Mouse (Mus musculus): ENCODE results near the gene Ptges3.
"Not testable (repeated sequence)": the region's sequence is repeated elsewhere in the genome, so short reads cannot be mapped to it uniquely, and the experiment has no call there.

The Ptges3 gene

GRCm38 (mm10) chr10:128059207-128059981 is 640 bp downstream of the Ptges3 start:
- peak; percentile 68 for DNase-seq

- no peak for DNase-seq
Measured at GRCm38 (mm10) chr10:128061109-128061508, 2.4 kb downstream of the Ptges3 start.

DNA sequence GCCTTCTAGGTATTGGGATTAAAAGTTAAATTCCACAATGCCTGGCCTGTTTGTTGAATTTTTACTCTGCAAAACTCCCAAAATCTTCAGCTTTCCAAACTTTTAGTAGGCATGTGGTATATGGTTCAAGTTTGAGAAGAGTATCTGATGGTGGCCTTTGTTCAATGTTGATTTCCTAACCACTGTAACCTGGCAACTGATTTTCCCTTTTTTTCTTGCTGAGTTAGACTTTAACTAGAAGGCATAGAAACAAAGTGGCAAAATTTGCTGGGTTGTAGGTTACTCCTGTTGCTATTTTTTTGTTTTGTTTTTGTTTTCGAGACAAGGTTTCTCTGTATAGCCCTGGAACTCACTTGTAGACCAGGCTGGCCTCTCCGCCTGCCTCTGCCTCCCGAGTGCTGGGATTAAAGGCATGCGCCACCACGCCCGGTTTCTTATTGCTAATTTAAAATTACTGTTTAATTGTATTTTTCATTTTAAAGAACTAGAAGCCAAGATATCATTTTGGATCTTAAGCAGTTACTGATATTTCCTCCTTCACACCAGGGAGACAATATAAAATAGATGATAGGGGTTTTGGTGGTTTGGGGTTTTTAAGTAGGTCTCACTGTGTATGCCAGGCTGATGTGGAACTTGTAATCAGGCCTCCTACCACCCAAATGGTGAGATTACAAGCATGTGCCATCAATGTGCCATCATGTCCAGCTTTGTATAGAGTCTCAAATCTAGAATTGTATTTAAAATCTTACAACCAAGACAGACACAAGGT is 3.7 kb downstream of the Ptges3 start:
- DNase-seq: no peak

- DNase-seq: no peak
Measured at GRCm38 (mm10) chr10:128066072-128066471, 7.3 kb downstream of the Ptges3 start.

DNA sequence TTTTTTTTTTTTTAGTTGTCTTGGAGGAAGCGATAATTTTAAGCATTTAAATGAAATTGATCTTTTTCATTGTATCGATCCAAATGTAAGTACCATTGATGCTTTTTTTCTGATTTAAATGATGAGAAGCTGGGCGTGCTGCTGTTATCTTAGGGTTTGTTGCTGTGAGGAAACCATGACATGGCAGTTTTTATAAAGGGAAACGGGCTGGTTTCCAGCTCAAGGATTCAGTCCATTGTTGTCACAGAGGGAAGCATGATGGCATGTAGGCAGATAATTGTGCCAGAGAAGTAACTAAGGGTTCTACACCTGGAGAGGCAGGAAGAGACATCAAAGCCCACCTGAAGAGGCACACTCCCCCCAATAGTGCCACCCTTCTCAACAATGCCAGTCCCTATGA is 10.4 kb downstream of the Ptges3 start:
- DNase-seq: no peak

- not testable (repeated sequence) for DNase-seq
Measured at GRCm38 (mm10) chr10:128070432-128070831, 11.7 kb downstream of the Ptges3 start.

GRCm38 (mm10) chr10:128078269-128078668 is 19.5 kb downstream of the Ptges3 start:
- DNase-seq: not testable (repeated sequence)

DNA sequence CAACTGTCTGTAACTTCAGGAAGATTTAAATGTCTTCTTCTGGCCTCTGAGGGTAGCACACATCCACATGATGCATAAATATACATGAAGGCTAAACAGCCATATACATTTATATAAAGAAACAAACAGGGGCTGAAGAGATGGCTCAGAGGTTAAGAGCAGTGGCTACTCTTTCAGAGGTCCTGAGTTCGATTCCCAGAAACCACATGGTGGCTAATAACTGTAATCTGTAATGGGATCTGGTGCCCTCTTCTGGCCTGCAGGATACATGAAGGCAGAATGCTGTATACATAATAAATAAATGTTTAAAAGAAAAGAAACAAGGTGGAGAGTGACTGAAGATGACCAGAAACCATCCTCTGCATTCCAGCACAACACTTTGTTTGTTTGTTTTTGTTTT is 21.7 kb downstream of the Ptges3 start:
- no peak for DNase-seq

DNA sequence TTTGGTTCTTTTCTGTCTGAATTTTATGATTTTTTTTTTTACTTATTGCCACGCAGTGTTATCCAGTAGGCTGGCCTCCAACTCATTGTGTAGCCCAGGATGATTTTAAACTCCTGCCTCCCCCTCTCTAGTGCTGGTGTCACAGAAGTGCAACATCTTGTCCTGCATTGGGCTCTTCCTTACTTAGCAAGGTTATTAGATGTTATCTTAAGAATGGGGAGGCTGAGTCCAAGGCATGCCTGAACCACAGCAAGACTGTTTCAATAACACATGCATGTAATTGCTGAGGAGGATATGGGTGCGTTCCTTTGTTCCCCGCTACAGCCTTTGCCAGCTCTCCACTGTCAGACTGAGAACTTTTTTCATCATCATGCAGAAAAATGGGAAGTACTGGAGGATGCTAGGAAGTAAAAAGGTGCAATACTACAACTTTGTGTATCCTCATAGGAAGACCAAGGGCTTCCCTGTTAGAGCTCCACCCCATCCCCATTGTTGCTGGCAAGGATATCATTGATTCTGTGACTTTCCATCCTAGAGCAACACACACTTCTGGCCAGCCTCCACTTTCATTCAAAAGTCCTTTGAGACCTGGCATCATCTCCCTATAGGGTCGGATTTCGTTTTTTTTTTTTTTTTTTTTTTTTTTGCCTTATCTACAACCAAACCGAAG is 23.2 kb downstream of the Ptges3 start:
- no peak for DNase-seq

DNA sequence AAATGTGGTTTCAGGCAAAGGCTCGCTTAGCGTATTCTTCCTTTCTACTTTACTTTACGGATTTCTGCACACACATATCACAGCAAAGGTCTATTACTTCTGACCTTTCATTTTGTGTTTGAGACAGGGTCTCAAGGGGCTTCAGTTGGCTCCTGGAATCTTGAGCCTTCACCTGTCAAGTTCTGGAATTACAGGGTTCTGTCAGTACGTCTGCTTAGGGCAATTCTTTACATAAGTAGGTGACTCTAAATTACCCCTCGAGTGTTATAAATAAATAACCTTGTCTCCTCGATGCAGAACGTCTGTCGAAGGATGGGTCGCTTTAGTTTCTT is 23.7 kb downstream of the Ptges3 start:
- DNase-seq: no peak

DNA sequence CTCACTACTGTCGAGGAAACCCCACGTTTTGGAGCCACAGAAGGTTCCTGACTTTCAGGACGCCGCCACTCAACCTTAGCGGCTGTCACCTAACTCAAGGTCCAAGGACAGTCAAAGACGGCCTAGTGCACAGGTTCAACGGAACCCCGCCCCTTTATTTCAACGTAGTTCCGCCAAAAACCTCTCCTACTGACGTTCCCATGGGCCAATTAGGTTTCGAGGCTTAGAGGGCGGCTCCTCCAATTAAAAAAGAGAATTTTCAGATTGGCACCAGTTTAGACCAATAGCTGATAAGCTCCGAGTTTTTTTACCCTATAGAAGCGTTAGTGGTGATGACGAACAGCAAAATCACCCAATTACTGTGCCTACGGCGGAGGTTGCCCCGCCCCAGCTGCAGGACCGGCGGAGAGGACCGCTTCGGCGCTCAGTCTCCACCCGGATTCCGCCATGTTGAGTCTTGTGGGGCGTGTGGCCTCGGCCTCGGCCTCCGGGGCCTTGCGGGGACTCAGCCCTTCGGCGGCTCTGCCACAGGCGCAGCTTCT is 24.2 kb downstream of the Ptges3 start, which contains the start of gene Atp5b:
Atp5b (plus strand) TSS at position 394 of the 542 bp plus-strand sequence.
- DNase-seq: peak; percentile 98

DNA sequence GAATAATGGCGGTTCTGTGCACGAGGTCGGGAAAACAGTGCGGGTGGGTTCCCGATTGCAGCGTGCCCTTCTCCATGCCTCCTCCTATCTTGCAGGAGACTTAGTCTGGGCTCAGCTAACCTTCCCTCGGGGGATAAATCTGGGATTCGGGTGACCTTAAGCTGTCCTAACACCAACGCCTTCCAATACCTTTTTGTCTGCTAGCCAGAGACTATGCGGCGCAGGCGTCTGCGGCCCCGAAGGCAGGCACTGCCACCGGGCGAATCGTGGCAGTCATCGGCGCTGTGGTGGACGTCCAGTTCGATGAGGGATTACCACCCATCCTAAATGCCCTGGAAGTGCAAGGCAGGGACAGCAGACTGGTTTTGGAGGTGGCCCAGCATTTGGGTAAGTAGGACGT is 24.9 kb downstream of the Ptges3 start:
- no peak for DNase-seq

- no peak for DNase-seq
Measured at GRCm38 (mm10) chr10:128084160-128084559, 25.4 kb downstream of the Ptges3 start.

DNA sequence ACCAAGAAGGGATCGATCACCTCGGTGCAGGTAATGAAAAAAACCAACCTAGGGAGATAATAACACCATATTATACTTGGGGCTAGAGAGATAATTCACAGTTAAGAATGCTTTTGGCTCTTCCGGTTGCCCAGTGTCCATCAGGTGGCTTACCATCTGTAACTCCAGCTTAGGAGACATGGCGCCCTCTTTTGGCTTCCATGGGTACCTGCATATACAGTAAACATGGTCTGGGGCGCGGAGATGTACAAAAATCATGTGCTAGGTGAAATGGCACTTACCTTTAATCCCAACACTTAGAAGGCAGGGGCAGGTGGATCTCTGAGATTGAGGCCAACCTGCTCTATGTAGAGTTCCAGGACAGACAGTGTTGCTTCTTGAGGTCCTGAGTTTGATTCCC is 27.6 kb downstream of the Ptges3 start:
- peak; percentile 60 for DNase-seq

DNA sequence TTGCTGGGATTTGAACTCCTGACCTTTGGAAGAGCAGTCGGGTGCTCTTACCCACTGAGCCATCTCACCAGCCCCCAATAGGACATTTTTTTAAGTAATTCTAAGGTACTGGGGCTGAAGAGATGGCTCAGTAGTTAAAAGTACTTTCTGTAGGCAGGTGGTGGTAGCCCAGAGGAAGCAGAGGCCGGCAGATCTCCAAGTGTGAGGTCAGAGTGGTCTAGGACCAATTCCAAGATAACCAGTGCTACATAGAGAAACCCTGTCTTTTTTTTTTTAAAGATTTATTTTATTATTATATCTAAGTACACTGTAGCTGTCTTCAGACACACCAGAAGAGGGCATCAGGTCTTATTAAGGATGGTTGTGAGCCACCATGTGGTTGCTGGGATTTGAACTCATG is 28.5 kb downstream of the Ptges3 start:
- DNase-seq: not testable (repeated sequence)

DNA sequence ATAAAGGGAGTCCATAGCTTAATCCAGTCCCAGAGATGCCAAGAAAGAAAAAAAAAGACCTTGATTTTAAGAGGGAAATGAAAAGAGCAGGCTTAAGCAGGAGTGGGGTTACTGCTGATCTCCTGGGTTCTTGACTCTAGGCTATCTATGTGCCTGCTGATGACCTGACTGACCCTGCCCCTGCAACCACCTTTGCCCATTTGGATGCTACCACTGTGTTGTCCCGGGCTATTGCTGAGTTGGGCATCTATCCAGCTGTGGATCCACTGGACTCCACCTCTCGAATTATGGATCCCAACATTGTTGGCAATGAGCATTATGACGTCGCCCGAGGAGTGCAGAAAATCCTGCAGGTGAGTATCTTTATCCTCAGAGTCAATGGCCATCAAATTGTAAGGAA is 29.4 kb downstream of the Ptges3 start:
- no peak for DNase-seq

DNA sequence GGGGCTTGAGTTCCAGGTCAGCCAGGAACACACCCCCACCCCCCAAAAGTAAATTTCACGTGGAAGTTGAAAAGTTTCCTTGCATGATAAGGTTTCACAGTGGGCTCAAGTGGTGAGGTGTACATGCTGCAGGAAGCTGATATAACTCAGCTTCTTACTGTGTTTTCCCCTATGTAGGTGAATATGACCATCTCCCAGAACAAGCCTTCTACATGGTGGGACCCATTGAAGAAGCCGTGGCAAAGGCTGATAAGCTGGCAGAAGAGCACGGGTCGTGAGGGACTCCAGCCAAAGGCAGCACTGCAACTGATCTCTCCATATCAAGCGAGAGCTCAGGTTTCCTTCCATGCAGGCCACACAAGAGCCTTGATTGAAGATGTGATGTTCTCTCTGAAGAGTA is 31.1 kb downstream of the Ptges3 start:
- DNase-seq: no peak

- DNase-seq: peak; percentile 89
Measured at GRCm38 (mm10) chr10:128090651-128091563, 32.2 kb downstream of the Ptges3 start.

- peak; percentile 59 for DNase-seq
Measured at GRCm38 (mm10) chr10:128091564-128092505, 33.1 kb downstream of the Ptges3 start, which contains the start of gene Baz2a. Gene Baz2a, plus strand, starts transcription at chr10:128091577.

- peak; percentile 88 for DNase-seq
Measured at GRCm38 (mm10) chr10:128092506-128093495, 34.0 kb downstream of the Ptges3 start.

Measured in embryo, embryonic 11 days (tissue).